Mouse (Mus musculus) bone marrow macrophage, adult 2 months (primary cell): Measurements from ENCODE around the gene Ctss.

Experiments used
- CTCF ChIP-seq: IDR thresholded peaks from 2 replicates; pipeline ENCODE4 v1.5.1; 2012; ENCODE audit warnings: low read depth, mild to moderate bottlenecking, low read length, moderate library complexity
- POLR2A ChIP-seq: IDR thresholded peaks from 2 replicates; pipeline ENCODE4 v1.6.1; 2012; ENCODE audit warnings: mild to moderate bottlenecking, low read depth, low read length, borderline replicate concordance

GRCm38 (mm10) chr3:95524673-95525072 lies 1.9 kb upstream of the Ctss start:
- TF ChIP-seq CTCF (no peak), POLR2A (no peak)
